Mouse (Mus musculus) testis, adult 2 months (tissue): Measurements from ENCODE around the gene Gm35315.

Experiments used
- CTCF ChIP-seq: fragments of 200-500 bp; IDR thresholded peaks from 2 replicates; pipeline ENCODE4 v1.5.1; 2012; ENCODE audit warnings: low read depth, mild to moderate bottlenecking, inconsistent platforms, low read length, moderate library complexity; ENCODE audit not compliant: control insufficient read depth, insufficient read depth, insufficient replicate concordance
- POLR2A ChIP-seq: fragments of 200-500 bp; IDR thresholded peaks from 2 replicates; pipeline ENCODE4 v1.6.1; 2012; ENCODE audit warnings: low read depth, mild to moderate bottlenecking, inconsistent platforms, low read length, moderate library complexity; ENCODE audit not compliant: control insufficient read depth

DNA sequence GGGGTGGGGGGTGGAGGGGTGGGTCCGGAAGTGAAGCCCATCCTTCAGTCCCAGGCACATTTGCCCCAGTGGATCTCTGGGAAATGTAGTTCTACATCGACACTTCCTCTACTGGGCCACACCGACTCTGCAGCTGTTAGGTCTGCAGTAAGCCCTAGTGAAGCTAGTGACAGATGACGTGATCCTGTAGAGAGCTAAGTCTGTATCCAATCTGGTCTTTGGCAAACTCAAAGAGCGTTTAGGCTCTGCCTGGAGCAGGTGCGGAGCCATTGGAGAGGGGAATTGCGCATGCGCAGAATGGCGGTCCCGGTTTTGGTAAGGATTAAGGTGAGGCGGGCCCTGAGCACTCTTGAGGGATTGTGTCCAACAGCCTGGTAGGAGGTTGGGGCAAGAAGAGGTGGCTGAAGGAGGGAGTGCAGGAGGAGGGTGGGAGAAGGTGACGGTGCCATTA is 15.8 kb upstream of the Gm35315 start, which contains the start of gene Zfp605:
- no peak for TF ChIP-seq CTCF
- TF ChIP-seq POLR2A: no peak
